Mouse (Mus musculus): ENCODE data around the gene Zfp663. TPM values are rescaled to one million over a fixed set of nuclear protein-coding genes. Genes with fewer than 3 reads are reported as not detected.

Zfp663 gene
- polyA plus RNA-seq, 1 experiment from 2014 or later = 9.1 TPM

GRCm38 (mm10) chr2:165307801-165308200 lies 60.7 kb downstream of the Zfp663 start:
- Histone ChIP-seq H3K4me1 (ENCODE audit: control insufficient read depth, insufficient read depth, low read length) (peaks cover 21% of the 10 kb centered on the region), H3K27me3 (replicated peaks; ENCODE audit: control insufficient read depth, insufficient read depth, low read length) (no peaks in the 10 kb centered on the region), H3K36me3 (ENCODE audit: control insufficient read depth, insufficient read depth, low read length) (peaks cover 74% of the 10 kb centered on the region), H3K9me3 (replicated peaks; ENCODE audit: control insufficient read depth, low read length) (no peaks in the 10 kb centered on the region), H3K27ac (ENCODE audit: low read depth, low read length) (no peak overlapping the region), H3K4me3 (ENCODE audit: low read depth, low read length) (no peak overlapping the region), H3K4me2 (ENCODE audit: low read length) (no peak overlapping the region), H3K9ac (ENCODE audit: low read length) (no peak overlapping the region)
- ATAC-seq = no peak
- DNase-seq (ENCODE audit: low spot score) = no peak
- 88% methylated on average over 6 of the region's 6 CpGs for WGBS

GRCm38 (mm10) chr2:165305438-165305837 lies 63.1 kb downstream of the Zfp663 start:
- H3K4me2 ChIP-seq (ENCODE audit: low read length) = no peak overlapping the region
- H3K27ac ChIP-seq (ENCODE audit: low read depth, low read length) = no peak overlapping the region
- H3K9me3 ChIP-seq (replicated peaks; ENCODE audit: control insufficient read depth, low read length) = no peaks in the 10 kb centered on the region
- no peak overlapping the region for H3K4me3 ChIP-seq (ENCODE audit: low read depth, low read length)
- H3K4me1 ChIP-seq (ENCODE audit: control insufficient read depth, insufficient read depth, low read length) = peaks cover 3% of the 10 kb centered on the region; the same call in 1 of the 2 replicates
- DNase-seq (ENCODE audit: low spot score) = no peak
- ATAC-seq = no peak
- H3K9ac ChIP-seq (ENCODE audit: low read length) = no peak overlapping the region
- no peaks in the 10 kb centered on the region for H3K27me3 ChIP-seq (replicated peaks; ENCODE audit: control insufficient read depth, insufficient read depth, low read length)
- 95% methylated on average over 8 of the region's 8 CpGs for WGBS
- peaks cover 80% of the 10 kb centered on the region for H3K36me3 ChIP-seq (ENCODE audit: control insufficient read depth, insufficient read depth, low read length)

- Histone ChIP-seq H3K36me3 (ENCODE audit: control insufficient read depth, insufficient read depth, low read length) (peaks cover 82% of the 10 kb centered on the region), H3K9ac (ENCODE audit: low read length) (no peak overlapping the region), H3K9me3 (replicated peaks; ENCODE audit: control insufficient read depth, low read length) (no peaks in the 10 kb centered on the region), H3K27me3 (replicated peaks; ENCODE audit: control insufficient read depth, insufficient read depth, low read length) (no peaks in the 10 kb centered on the region), H3K27ac (ENCODE audit: low read depth, low read length) (no peak overlapping the region), H3K4me1 (ENCODE audit: control insufficient read depth, insufficient read depth, low read length) (no peaks in the 10 kb centered on the region), H3K4me3 (ENCODE audit: low read depth, low read length) (no peak overlapping the region), H3K4me2 (ENCODE audit: low read length) (no peak overlapping the region)
- WGBS = 90% methylated on average over 19 of the region's 19 CpGs
- ATAC-seq (no peak), DNase-seq (ENCODE audit: low spot score) (no peak)
Measured at GRCm38 (mm10) chr2:165304819-165305218, 63.7 kb downstream of the Zfp663 start.

- H3K4me1 ChIP-seq (ENCODE audit: control insufficient read depth, insufficient read depth, low read length) = no peaks in the 10 kb centered on the region
- H3K4me3 ChIP-seq (ENCODE audit: low read depth, low read length) = no peak overlapping the region
- no peak overlapping the region for H3K27ac ChIP-seq (ENCODE audit: low read depth, low read length)
- 89% methylated on average over 6 of the region's 6 CpGs for WGBS
- peaks cover 82% of the 10 kb centered on the region for H3K36me3 ChIP-seq (ENCODE audit: control insufficient read depth, insufficient read depth, low read length)
- H3K27me3 ChIP-seq (replicated peaks; ENCODE audit: control insufficient read depth, insufficient read depth, low read length) = no peaks in the 10 kb centered on the region
- DNase-seq (ENCODE audit: low spot score) = no peak
- H3K9ac ChIP-seq (ENCODE audit: low read length) = no peak overlapping the region
- H3K9me3 ChIP-seq (replicated peaks; ENCODE audit: control insufficient read depth, low read length) = no peaks in the 10 kb centered on the region
- H3K4me2 ChIP-seq (ENCODE audit: low read length) = no peak overlapping the region
- ATAC-seq = no peak
Measured at GRCm38 (mm10) chr2:165303354-165304012, 65.0 kb downstream of the Zfp663 start.

GRCm38 (mm10) chr2:165301409-165301808 lies 67.1 kb downstream of the Zfp663 start:
- no peaks in the 10 kb centered on the region for H3K27me3 ChIP-seq (replicated peaks; ENCODE audit: control insufficient read depth, insufficient read depth, low read length)
- no peak overlapping the region for H3K4me3 ChIP-seq (ENCODE audit: low read depth, low read length)
- 0 out of 2 replicates have a peak overlapping the region, but pooled peaks have one; percentile 13 for H3K9ac ChIP-seq (ENCODE audit: low read length)
- no peak overlapping the region for H3K4me2 ChIP-seq (ENCODE audit: low read length)
- H3K4me1 ChIP-seq (ENCODE audit: control insufficient read depth, insufficient read depth, low read length) = no peaks in the 10 kb centered on the region
- 55% methylated on average over 3 of the region's 3 CpGs for WGBS
- DNase-seq (ENCODE audit: low spot score) (no peak), ATAC-seq (no peak)
- H3K9me3 ChIP-seq (replicated peaks; ENCODE audit: control insufficient read depth, low read length) = no peaks in the 10 kb centered on the region
- peaks cover 83% of the 10 kb centered on the region for H3K36me3 ChIP-seq (ENCODE audit: control insufficient read depth, insufficient read depth, low read length)
- H3K27ac ChIP-seq (ENCODE audit: low read depth, low read length) = peak overlapping the region; percentile 39; the same call in 1 of the 2 replicates

Other genes starting within 250 kb of the Zfp663 start
- gene Cdh22, start 133.9 kb downstream of the Zfp663 start, polyA plus RNA-seq (2014; fragmentation: Nextera tagmentation; extraction: Ambion mirVana) = 4.8 and 4.9 TPM in 2 replicates
- gene Slc35c2, start 80.9 kb downstream of the Zfp663 start, polyA plus RNA-seq (2014; fragmentation: Nextera tagmentation; extraction: Ambion mirVana) = 54.7 and 56.4 TPM in 2 replicates
- 95.5 and 101 TPM in 2 replicates for gene Elmo2, start 42.2 kb downstream of the Zfp663 start, polyA plus RNA-seq (2014; fragmentation: Nextera tagmentation; extraction: Ambion mirVana)
- gene Zfp334, start 19.5 kb upstream of the Zfp663 start, polyA plus RNA-seq (2014; fragmentation: Nextera tagmentation; extraction: Ambion mirVana) = 13.6 and 13.9 TPM in 2 replicates
- gene Ocstamp, start 31.7 kb upstream of the Zfp663 start, polyA plus RNA-seq (2014; fragmentation: Nextera tagmentation; extraction: Ambion mirVana) = not detected in 2 replicates
- gene Slc13a3, start 104.5 kb upstream of the Zfp663 start, polyA plus RNA-seq (2014; fragmentation: Nextera tagmentation; extraction: Ambion mirVana) = 5.8 and 8.6 TPM in 2 replicates
- gene Trp53rka, start 124.6 kb upstream of the Zfp663 start, polyA plus RNA-seq (2014; fragmentation: Nextera tagmentation; extraction: Ambion mirVana) = 37.0 and 45.0 TPM in 2 replicates
- 1.2 and 1.8 TPM in 2 replicates for gene Slc2a10, start 135.1 kb upstream of the Zfp663 start, polyA plus RNA-seq (2014; fragmentation: Nextera tagmentation; extraction: Ambion mirVana)
- gene Eya2, start 226.3 kb upstream of the Zfp663 start, polyA plus RNA-seq (2014; fragmentation: Nextera tagmentation; extraction: Ambion mirVana) = 4.2 and 4.6 TPM in 2 replicates

All from forebrain, embryonic 14.5 days (tissue).